Mouse (Mus musculus): ENCODE measurements at regions not wholly inside any gene's neighbourhood (a gene's known extent, or its start where the extent isn't known, plus 50 kb on each side); places are given as distances from the start of the nearest gene placed in this dataset.

DNA sequence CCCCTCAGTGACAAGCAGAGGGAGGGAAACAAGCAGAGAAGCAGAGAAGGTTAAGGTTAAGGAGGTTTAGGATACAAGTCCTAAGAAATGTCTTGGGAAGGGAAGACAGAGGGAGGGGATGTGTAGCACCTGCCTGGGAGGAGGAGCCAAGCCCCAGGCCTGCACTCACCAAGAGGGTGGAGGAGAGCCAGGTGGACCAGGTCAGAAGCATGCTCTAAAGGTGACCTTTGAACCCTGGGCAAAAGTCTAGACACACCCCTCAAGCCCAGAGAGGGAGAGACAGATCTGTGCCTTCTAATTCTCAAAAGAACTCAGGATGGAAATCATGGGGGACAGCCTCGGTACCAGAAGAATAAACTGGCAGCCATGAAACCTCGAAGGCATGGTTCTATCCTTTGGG lies 54.4 kb upstream of the Calm2 start:
- no peak overlapping the region for H3K4me3 ChIP-seq (replicated peaks; ENCODE audit: control insufficient read depth, low read depth, low read length)
- H3K27ac ChIP-seq (ENCODE audit: control insufficient read depth, insufficient read depth, low read depth, low read length, poor library complexity) = no peak overlapping the region
- H3K4me1 ChIP-seq (ENCODE audit: control insufficient read depth, insufficient read depth, low read length) = no peaks in the 10 kb centered on the region
- 51% methylated on average over 2 of the region's 2 CpGs for WGBS
- no peak for TF ChIP-seq CTCF (IDR thresholded peaks at IDR 0.05; ENCODE audit: control insufficient read depth, insufficient read depth, low read length)
- no peak for TF ChIP-seq POLR2A (IDR thresholded peaks at IDR 0.05; ENCODE audit: borderline replicate concordance, control insufficient read depth, low read depth, low read length)

DNA sequence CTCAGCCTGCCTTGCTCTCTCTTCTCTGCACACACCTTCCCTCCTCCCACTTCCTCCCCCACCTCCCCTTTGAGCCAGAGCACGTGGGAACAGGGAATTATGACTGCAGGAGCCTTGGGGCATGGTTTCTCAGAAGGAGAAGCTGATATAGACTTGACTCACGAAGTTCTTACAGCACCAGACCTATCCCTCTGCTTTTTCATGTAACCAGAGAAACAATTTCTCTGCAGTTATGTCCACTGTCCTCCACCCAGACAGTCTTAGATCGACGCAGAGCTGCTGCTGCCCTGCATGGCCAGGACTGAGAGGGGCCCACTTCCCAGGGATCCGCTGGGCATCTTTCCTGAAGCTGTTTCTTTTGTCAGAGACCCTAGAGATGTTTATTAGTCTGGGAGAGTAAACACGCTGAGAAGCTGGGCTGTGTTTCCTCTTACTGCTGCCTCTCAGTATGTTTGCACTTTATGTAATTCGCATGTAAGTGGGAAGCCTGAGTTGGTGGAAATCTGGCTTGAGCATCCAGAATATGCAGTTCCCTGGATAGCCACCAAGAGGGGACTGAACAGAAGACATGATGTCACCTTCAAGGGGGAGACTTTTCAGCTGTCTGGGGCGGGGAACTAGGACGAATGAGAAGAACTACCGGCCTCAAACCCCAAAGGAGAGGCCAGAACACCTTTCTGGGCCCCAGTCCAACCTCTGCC lies 55.1 kb upstream of the Calm2 start:
- WGBS = 44% methylated on average over 10 of the region's 10 CpGs
- Histone ChIP-seq H3K4me3 (replicated peaks; ENCODE audit: control insufficient read depth, low read depth, low read length) (no peak overlapping the region), H3K27ac (ENCODE audit: control insufficient read depth, insufficient read depth, low read depth, low read length, poor library complexity) (no peak overlapping the region), H3K4me1 (ENCODE audit: control insufficient read depth, insufficient read depth, low read length) (no peaks in the 10 kb centered on the region)
- TF ChIP-seq CTCF (IDR thresholded peaks at IDR 0.05; ENCODE audit: control insufficient read depth, insufficient read depth, low read length) (no peak), POLR2A (IDR thresholded peaks at IDR 0.05; ENCODE audit: borderline replicate concordance, control insufficient read depth, low read depth, low read length) (no peak)

DNA sequence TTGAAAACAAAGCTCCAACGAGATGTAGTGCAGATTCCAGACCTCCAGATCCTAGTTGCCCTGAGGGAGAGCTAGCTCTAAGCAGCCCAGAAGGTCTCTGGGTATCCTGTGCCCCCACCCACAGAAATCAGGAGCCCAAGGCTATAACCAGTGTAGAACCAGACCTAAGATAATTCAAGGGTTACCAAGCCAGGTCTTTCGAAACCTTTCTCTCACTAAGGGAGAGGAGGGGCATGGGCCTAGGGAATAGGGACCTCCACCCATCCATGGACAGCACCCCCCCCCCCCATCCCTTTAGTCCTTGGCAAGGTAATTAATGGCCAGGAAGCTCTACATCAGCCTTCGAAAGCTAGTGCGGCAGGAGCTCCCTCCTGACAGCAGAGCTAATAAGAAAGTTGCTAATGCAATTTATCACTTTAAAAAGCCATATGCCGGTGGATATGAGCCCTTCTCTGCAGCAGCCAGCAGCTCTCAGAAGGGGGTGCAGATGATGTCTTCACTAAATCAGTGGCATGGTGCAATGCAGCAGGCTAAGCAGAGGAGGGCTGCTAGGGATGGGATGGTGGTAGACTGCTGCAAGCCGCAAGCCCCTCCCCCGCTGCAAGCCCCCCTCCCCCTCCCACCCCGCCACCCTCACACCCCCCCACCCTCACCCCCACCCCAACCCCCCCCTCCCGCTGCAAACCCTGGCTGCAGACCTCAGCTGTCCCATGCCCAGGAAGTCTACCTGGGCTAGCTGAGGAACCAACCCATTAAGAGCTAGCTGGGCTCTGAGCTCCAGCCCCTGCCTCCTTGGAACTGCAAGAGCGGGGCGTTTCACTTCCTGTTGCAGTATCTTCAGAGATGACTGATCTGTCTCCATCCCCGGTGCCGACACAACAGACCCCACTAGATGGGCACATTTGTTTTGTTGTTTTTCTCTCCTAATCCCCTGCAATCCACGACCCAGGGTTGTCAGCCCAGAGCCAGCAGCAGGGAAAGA lies 55.9 kb upstream of the Calm2 start:
- TF ChIP-seq POLR2A (IDR thresholded peaks at IDR 0.05; ENCODE audit: borderline replicate concordance, control insufficient read depth, low read depth, low read length) (no peak), CTCF (IDR thresholded peaks at IDR 0.05; ENCODE audit: control insufficient read depth, insufficient read depth, low read length) (no peak)
- Histone ChIP-seq H3K4me3 (replicated peaks; ENCODE audit: control insufficient read depth, low read depth, low read length) (no peak overlapping the region), H3K27ac (ENCODE audit: control insufficient read depth, insufficient read depth, low read depth, low read length, poor library complexity) (no peak overlapping the region), H3K4me1 (ENCODE audit: control insufficient read depth, insufficient read depth, low read length) (no peaks in the 10 kb centered on the region)
- WGBS = 26% methylated on average over 10 of the region's 14 CpGs

GRCm38 (mm10) chr17:87503491-87503890 lies 56.8 kb upstream of the Calm2 start:
- 81% methylated on average over 5 of the region's 5 CpGs for WGBS
- no peak overlapping the region for H3K27ac ChIP-seq (ENCODE audit: control insufficient read depth, insufficient read depth, low read depth, low read length, poor library complexity)
- H3K4me1 ChIP-seq (ENCODE audit: control insufficient read depth, insufficient read depth, low read length) = no peaks in the 10 kb centered on the region
- TF ChIP-seq CTCF (IDR thresholded peaks at IDR 0.05; ENCODE audit: control insufficient read depth, insufficient read depth, low read length) = no peak
- TF ChIP-seq POLR2A (IDR thresholded peaks at IDR 0.05; ENCODE audit: borderline replicate concordance, control insufficient read depth, low read depth, low read length) = no peak
- no peak overlapping the region for H3K4me3 ChIP-seq (replicated peaks; ENCODE audit: control insufficient read depth, low read depth, low read length)

- no peak overlapping the region for H3K4me3 ChIP-seq (replicated peaks; ENCODE audit: control insufficient read depth, low read depth, low read length)
- TF ChIP-seq CTCF (IDR thresholded peaks at IDR 0.05; ENCODE audit: control insufficient read depth, insufficient read depth, low read length) (no peak), POLR2A (IDR thresholded peaks at IDR 0.05; ENCODE audit: borderline replicate concordance, control insufficient read depth, low read depth, low read length) (no peak)
- no peak overlapping the region for H3K27ac ChIP-seq (ENCODE audit: control insufficient read depth, insufficient read depth, low read depth, low read length, poor library complexity)
- WGBS = 27% methylated on average over 5 of the region's 5 CpGs
- no peaks in the 10 kb centered on the region for H3K4me1 ChIP-seq (ENCODE audit: control insufficient read depth, insufficient read depth, low read length)
These were observed 58.4 kb upstream of the Calm2 start for GRCm38 (mm10) chr17:87504960-87505681.

DNA sequence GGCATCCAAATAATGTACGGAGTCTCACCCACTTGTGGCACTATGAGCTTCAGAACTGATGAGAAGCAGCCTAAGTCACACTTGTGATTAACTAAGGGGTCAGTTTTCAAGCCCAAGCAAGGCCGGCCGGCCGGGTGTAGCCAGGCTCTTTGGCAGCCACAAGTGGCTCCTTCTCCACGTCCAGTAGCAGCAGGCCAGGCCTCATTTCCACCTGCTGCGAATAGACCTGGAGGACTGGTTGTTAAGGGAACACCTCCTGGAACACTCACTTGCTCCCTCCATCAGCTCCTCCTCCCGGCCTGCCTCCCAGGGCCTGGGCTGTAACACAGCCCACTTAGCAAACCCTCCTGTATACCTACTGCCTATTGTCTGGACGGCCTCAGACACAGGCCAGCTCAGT lies 61.1 kb upstream of the Calm2 start:
- Histone ChIP-seq H3K4me3 (replicated peaks; ENCODE audit: control insufficient read depth, low read depth, low read length) (no peak overlapping the region), H3K27ac (ENCODE audit: control insufficient read depth, insufficient read depth, low read depth, low read length, poor library complexity) (no peak overlapping the region), H3K4me1 (ENCODE audit: control insufficient read depth, insufficient read depth, low read length) (no peaks in the 10 kb centered on the region)
- WGBS = 91% methylated on average over 8 of the region's 8 CpGs
- TF ChIP-seq CTCF (IDR thresholded peaks at IDR 0.05; ENCODE audit: control insufficient read depth, insufficient read depth, low read length) (no peak), POLR2A (IDR thresholded peaks at IDR 0.05; ENCODE audit: borderline replicate concordance, control insufficient read depth, low read depth, low read length) (no peak)

DNA sequence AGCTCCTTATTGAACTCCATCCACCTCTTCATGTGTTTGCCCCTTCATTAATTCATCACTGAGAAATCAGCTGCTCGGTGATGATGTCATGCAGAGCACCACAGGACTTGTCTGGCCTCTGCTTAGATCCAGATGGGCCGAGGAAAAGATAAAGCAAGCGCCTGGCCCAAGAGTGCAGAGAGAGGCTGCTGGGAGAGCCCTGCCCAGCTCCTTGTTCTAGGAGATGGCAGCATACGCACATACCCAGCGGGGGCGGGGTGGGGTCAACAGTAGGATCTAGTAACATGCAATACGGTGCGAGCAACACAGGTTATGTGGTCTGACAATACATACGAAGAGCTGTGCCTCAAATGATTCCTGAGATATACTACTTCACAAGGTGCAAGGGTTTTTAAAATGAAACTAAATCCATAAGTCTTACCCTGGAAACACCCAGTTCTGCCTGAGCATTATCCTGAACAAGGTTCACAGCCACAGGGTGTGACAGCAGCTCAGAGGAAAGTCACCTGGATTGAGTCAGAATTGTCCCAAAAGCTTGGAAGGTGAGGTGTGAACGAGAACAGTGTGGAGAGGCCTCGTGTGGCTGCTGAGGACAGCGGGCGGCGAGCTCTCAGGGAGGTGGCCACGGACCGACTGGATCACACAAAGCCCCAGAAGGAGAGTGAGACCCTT lies 62.0 kb upstream of the Calm2 start:
- WGBS = 79% methylated on average over 16 of the region's 16 CpGs
- Histone ChIP-seq H3K4me1 (ENCODE audit: control insufficient read depth, insufficient read depth, low read length) (no peaks in the 10 kb centered on the region), H3K4me3 (replicated peaks; ENCODE audit: control insufficient read depth, low read depth, low read length) (no peak overlapping the region), H3K27ac (ENCODE audit: control insufficient read depth, insufficient read depth, low read depth, low read length, poor library complexity) (no peak overlapping the region)
- TF ChIP-seq POLR2A (IDR thresholded peaks at IDR 0.05; ENCODE audit: borderline replicate concordance, control insufficient read depth, low read depth, low read length) (no peak), CTCF (IDR thresholded peaks at IDR 0.05; ENCODE audit: control insufficient read depth, insufficient read depth, low read length) (no peak)
